Mouse (Mus musculus) induced T-regulatory cell, adult 2 months (primary cell): ENCODE measurements at regions not wholly inside any gene's neighbourhood (a gene's known extent, or its start where the extent isn't known, plus 50 kb on each side); places are given as distances from the start of the nearest gene placed in this dataset.

ENCODE experiments used
- DNase-seq: peaks from one replicate; pipeline ENCODE4 v3.0.0-alpha.2; 2012; ENCODE audit warnings: low read depth

- DNase-seq, result peak; percentile 86
Measured at GRCm38 (mm10) chr3:52929827-52930605, 87.0 kb downstream of the Cog6 start.

GRCm38 (mm10) chr3:52927361-52927841 lies 89.6 kb downstream of the Cog6 start:
- peak; percentile 80 for DNase-seq

- DNase-seq, result peak; percentile 47
Measured at GRCm38 (mm10) chr3:52926549-52926948, 90.5 kb downstream of the Cog6 start.

GRCm38 (mm10) chr3:52925223-52925622 lies 91.8 kb downstream of the Cog6 start:
- DNase-seq, result peak; percentile 83

- DNase-seq, result no peak
Measured at GRCm38 (mm10) chr3:52924631-52925030, 92.4 kb downstream of the Cog6 start.

- peak; percentile 49 for DNase-seq
Measured at GRCm38 (mm10) chr3:52923824-52924559, 93.0 kb downstream of the Cog6 start.

GRCm38 (mm10) chr3:52922411-52922810 lies 94.6 kb downstream of the Cog6 start:
- DNase-seq, result no peak

- peak; percentile 53 for DNase-seq
Measured at GRCm38 (mm10) chr3:52906823-52907564, 110.0 kb downstream of the Cog6 start.

GRCm38 (mm10) chr3:52904028-52904427 lies 113.0 kb downstream of the Cog6 start:
- DNase-seq, result no peak

- DNase-seq, result no peak
Measured at GRCm38 (mm10) chr3:52897665-52898064, 119.4 kb downstream of the Cog6 start.

GRCm38 (mm10) chr3:52896462-52896861 lies 120.6 kb downstream of the Cog6 start:
- DNase-seq, result no peak

GRCm38 (mm10) chr3:52895751-52896150 lies 121.3 kb downstream of the Cog6 start:
- DNase-seq, result no peak

GRCm38 (mm10) chr3:52894812-52895211 lies 122.2 kb downstream of the Cog6 start:
- DNase-seq, result no peak

GRCm38 (mm10) chr3:52889156-52889715 lies 127.8 kb downstream of the Cog6 start:
- no peak for DNase-seq

GRCm38 (mm10) chr3:52881981-52882380 lies 135.1 kb downstream of the Cog6 start:
- DNase-seq, result peak; percentile 54

- peak; percentile 46 for DNase-seq
Measured at GRCm38 (mm10) chr3:52881139-52881538, 135.9 kb downstream of the Cog6 start.

- DNase-seq, result peak; percentile 28
Measured at GRCm38 (mm10) chr3:52879700-52880099, 137.3 kb downstream of the Cog6 start.

- DNase-seq, result peak; percentile 92
Measured at GRCm38 (mm10) chr3:52878334-52878733, 138.7 kb downstream of the Cog6 start.

- no peak for DNase-seq
Measured at GRCm38 (mm10) chr3:52872260-52872659, 144.8 kb downstream of the Cog6 start.

- DNase-seq, result peak; percentile 53
Measured at GRCm38 (mm10) chr3:52863146-52863849, 153.7 kb downstream of the Cog6 start.

GRCm38 (mm10) chr3:52862026-52862425 lies 155.0 kb downstream of the Cog6 start:
- peak; percentile 63 for DNase-seq
